Mouse (Mus musculus): ENCODE measurements around the gene Cela3a. TPM values are rescaled to one million over a fixed set of nuclear protein-coding genes. Genes with fewer than 3 reads are reported as not detected.

Cela3a gene
- total RNA-seq, 4 experiments from 2014 or later = not detected

Other genes starting within 250 kb of the Cela3a start
- gene Wnt4, start 132.3 kb downstream of the Cela3a start, total RNA-seq (2022) = under 1 TPM; 0.09 to 0.25 (median 0.15) TPM
- 100 to 1,000 TPM; 121 to 145 (median 138) TPM for gene Cdc42, start 52.1 kb downstream of the Cela3a start, total RNA-seq (2022)
- not detected for gene Cela3b, start 20.7 kb upstream of the Cela3a start, total RNA-seq (2022)
- gene 1700013G24Rik, start 43.5 kb upstream of the Cela3a start, total RNA-seq (2022) = not detected
- gene Hspg2, start 59.0 kb upstream of the Cela3a start, total RNA-seq (2022) = 100 to 1,000 TPM; 124 to 205 (median 189) TPM
- not detected for gene Ldlrad2, start 164.8 kb upstream of the Cela3a start, total RNA-seq (2022)
- 10 to 100 TPM; 29.2 to 39.0 (median 33.6) TPM for gene Usp48, start 184.0 kb upstream of the Cela3a start, total RNA-seq (2022)

Measured in heart, adult 8-10 months (tissue).